Mouse (Mus musculus): ENCODE measurements at regions not wholly inside any gene's neighbourhood (a gene's known extent, or its start where the extent isn't known, plus 50 kb on each side); places are given as distances from the start of the nearest gene placed in this dataset.

- peak; percentile 37 to 59 for DNase-seq (ENCODE audit: low spot score in 2 of 2)
Measured at GRCm38 (mm10) chr19:48090393-48090792, 115.4 kb upstream of the Sorcs3 start.

GRCm38 (mm10) chr19:48097363-48097762 lies 108.5 kb upstream of the Sorcs3 start:
- DNase-seq (ENCODE audit: low spot score in 2 of 2) = peak; percentile 56 to 66

GRCm38 (mm10) chr19:48097942-48098596 lies 107.8 kb upstream of the Sorcs3 start:
- DNase-seq (ENCODE audit: low spot score in 2 of 2) = peak; percentile 76 to 84

GRCm38 (mm10) chr19:48100991-48101390 lies 104.8 kb upstream of the Sorcs3 start:
- DNase-seq (ENCODE audit: low spot score in 2 of 2) = peak; percentile 21 to 27

GRCm38 (mm10) chr19:48115155-48115554 lies 90.7 kb upstream of the Sorcs3 start:
- no peak for DNase-seq (ENCODE audit: low spot score in 2 of 2)

GRCm38 (mm10) chr19:48115728-48116127 lies 90.1 kb upstream of the Sorcs3 start:
- DNase-seq (ENCODE audit: low spot score in 2 of 2) = no peak

GRCm38 (mm10) chr19:48116689-48117088 lies 89.1 kb upstream of the Sorcs3 start:
- DNase-seq (ENCODE audit: low spot score in 2 of 2) = no peak

- no peak for DNase-seq (ENCODE audit: low spot score in 2 of 2)
Measured at GRCm38 (mm10) chr19:48117646-48118045, 88.2 kb upstream of the Sorcs3 start.

- no peak for DNase-seq (ENCODE audit: low spot score in 2 of 2)
Measured at GRCm38 (mm10) chr19:48122281-48122680, 83.5 kb upstream of the Sorcs3 start.

GRCm38 (mm10) chr19:48123777-48124176 lies 82.0 kb upstream of the Sorcs3 start:
- DNase-seq (ENCODE audit: low spot score in 2 of 2) = peak in 1 of 2 experiments; percentile 29

GRCm38 (mm10) chr19:48125731-48126130 lies 80.1 kb upstream of the Sorcs3 start:
- no peak for DNase-seq (ENCODE audit: low spot score in 2 of 2)

GRCm38 (mm10) chr19:48128089-48128488 lies 77.7 kb upstream of the Sorcs3 start:
- DNase-seq (ENCODE audit: low spot score in 2 of 2) = peak; percentile 43 to 53

- DNase-seq (ENCODE audit: low spot score in 2 of 2) = no peak
Measured at GRCm38 (mm10) chr19:48136231-48136630, 69.6 kb upstream of the Sorcs3 start.

GRCm38 (mm10) chr19:48144129-48144528 lies 61.7 kb upstream of the Sorcs3 start:
- peak; percentile 80 to 82 for DNase-seq (ENCODE audit: low spot score in 2 of 2)

Measured in right cerebral cortex, adult 2 months (tissue).